ENCODE assay signal across 10 mouse cellular contexts in genomic region chr7:111157754-111158325, GRCm38 (mm10).
DNase-seq lines count a peak whose midpoint lies in the region; ATAC-seq and TF ChIP-seq lines count a peak whose summit lies in the region.
"Had no signal": no experiment of that assay in that cellular context is flagged by ENCODE, and none has a peak within 500 bp of the region (broad histone marks: within the 10 kb centered on the region; RNA-seq: fewer than 3 reads in every experiment).

No protein-coding gene starts in this region.

- DNase-seq in gastrocnemius, adult 2 months = peak; percentile 26
- no peak for DNase-seq in gastrocnemius, postnatal 36 days
- DNase-seq in left cerebral cortex, postnatal 36 days (ENCODE audit: low spot score in 2 of 2) = peak; percentile 25 to 28
- DNase-seq in left cerebral cortex, postnatal 4 days = no peak
- peak; percentile 40 for DNase-seq in mesoderm, embryonic 11.5 days (ENCODE audit: low read depth, low spot score)
- DNase-seq in layer of hippocampus, postnatal 36 days = no peak

- H3K27me3 ChIP-seq in embryonic facial prominence, embryonic 13.5 days = no peaks in the 10 kb centered on the region

- WGBS in embryonic facial prominence, embryonic 13.5 days = 46% methylated on average over 9 of the region's 9 CpGs

- intact Hi-C loops in gastrocnemius, adult 2 months (cut with DNase I) = loop anchor here (2.0 to 5.0 kb wide), 2 partner anchors 35 to 76 kb away; partner anchors contain the start of gene Eif4g2
- intact Hi-C loops in gastrocnemius, postnatal 36 days (cut with DNase I) = loop anchor here (2.0 kb wide), 1 partner anchor 35 kb away; no protein-coding TSS in a partner anchor
- intact Hi-C loops in left cerebral cortex, postnatal 36 days (cut with DNase I) = loop anchor here (5.0 kb wide), 1 partner anchor 36 kb away; no protein-coding TSS in a partner anchor
- intact Hi-C loops in left cerebral cortex, postnatal 4 days (cut with DNase I) = no loop called here

- no peaks in the 10 kb centered on the region for H3K9me3 ChIP-seq in embryonic facial prominence, embryonic 13.5 days
- H3K9me3 ChIP-seq: liver, embryonic 12.5 days had no signal

- H3K36me3 ChIP-seq in embryonic facial prominence, embryonic 13.5 days = no peaks in the 10 kb centered on the region
- H3K36me3 ChIP-seq: liver, embryonic 12.5 days had no signal

- no peak for TF ChIP-seq CTCF in gastrocnemius, adult 2 months (IDR thresholded peaks at IDR 0.05)

- no peak overlapping the region for H3K9ac ChIP-seq in embryonic facial prominence, embryonic 13.5 days
- H3K9ac ChIP-seq: liver, embryonic 12.5 days had no signal

- H3K4me2 ChIP-seq in embryonic facial prominence, embryonic 13.5 days = peak overlapping the region; percentile 45
- H3K4me2 ChIP-seq: liver, embryonic 12.5 days had no signal

- H3K27ac ChIP-seq in gastrocnemius, adult 2 months = peak overlapping the region; percentile 97
- peak overlapping the region; percentile 86 for H3K27ac ChIP-seq in embryonic facial prominence, embryonic 13.5 days
- H3K27ac ChIP-seq: liver, embryonic 12.5 days had no signal

- H3K4me3 ChIP-seq in gastrocnemius, adult 2 months = peak overlapping the region; percentile 61
- H3K4me3 ChIP-seq in embryonic facial prominence, embryonic 13.5 days = 0 out of 2 replicates have a peak overlapping the region, but pooled peaks have one; percentile 8
- H3K4me3 ChIP-seq: erythroblast, embryonic 14.5 days; liver, embryonic 12.5 days had no signal

- peaks cover 31% of the 10 kb centered on the region for H3K4me1 ChIP-seq in embryonic facial prominence, embryonic 13.5 days

- ATAC-seq in embryonic facial prominence, embryonic 13.5 days (ENCODE audit: insufficient number of reproducible peaks, insufficient read depth, low FRiP score, low TSS enrichment, low read depth) = no peak
- no peak for ATAC-seq in monocyte, adult 5-6 weeks (replicated peaks; ENCODE audit: insufficient number of reproducible peaks, low FRiP score, low TSS enrichment, poor library complexity, severe bottlenecking)
- ATAC-seq: liver, embryonic 12.5 days had no signal

Comparison
In these comparisons a context has a peak if more than half of its experiments do, and no peak if none do; other contexts are left out.
1. DNase-seq: peak in gastrocnemius, adult 2 months (single experiment), left cerebral cortex, postnatal 36 days (2 of 2) and mesoderm, embryonic 11.5 days (single experiment); none in gastrocnemius, postnatal 36 days (0 of 2), left cerebral cortex, postnatal 4 days (single experiment) and layer of hippocampus, postnatal 36 days (0 of 2).